Mouse (Mus musculus) cortical plate, adult 2 months (tissue): Measurements from ENCODE around the gene Spsb3.

Source experiments
- CTCF ChIP-seq: fragments of 200-500 bp; IDR thresholded peaks from 2 replicates; pipeline ENCODE4 v1.5.1; 2011; ENCODE audit warnings: mild to moderate bottlenecking, control low read depth, low read length; ENCODE audit not compliant: insufficient read depth; ENCODE audit errors: extremely low read depth
- POLR2A ChIP-seq: fragments of 200-500 bp; IDR thresholded peaks from 2 replicates; pipeline ENCODE4 v1.6.1; 2011; ENCODE audit warnings: mild to moderate bottlenecking, low read length, control low read depth; ENCODE audit not compliant: insufficient read depth; ENCODE audit errors: extremely low read depth

DNA sequence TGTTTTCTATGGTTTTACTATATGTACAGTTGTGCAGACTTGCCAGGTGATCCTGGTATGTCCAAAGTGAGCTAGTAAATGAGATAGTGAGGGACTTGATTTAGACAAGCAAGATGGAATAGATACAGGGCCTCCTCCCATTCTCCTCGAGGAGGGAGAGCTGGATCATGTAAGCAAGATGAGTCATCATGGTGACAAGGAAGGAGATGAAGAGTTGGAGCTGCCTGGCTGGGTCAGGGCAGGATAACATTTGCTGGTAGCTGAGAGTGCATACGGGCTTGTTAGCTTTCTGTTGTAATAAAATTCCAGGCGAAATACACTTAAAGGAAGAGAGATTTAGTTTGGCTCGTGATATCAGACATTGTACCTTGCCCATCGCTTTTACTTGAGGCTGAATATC is 46.1 kb upstream of the Spsb3 start:
- TF ChIP-seq CTCF = no peak
- TF ChIP-seq POLR2A = no peak
